Mouse (Mus musculus) left cerebral cortex, adult 2 months (tissue): ENCODE measurements around the gene Jak3. TPM values are rescaled to one million over a fixed set of nuclear protein-coding genes. Genes with fewer than 3 reads are reported as not detected.

Experiments used
- microRNA-seq, 2 experiments: library from miRNA; unstranded; fragments of <30 nt; microRNA quantifications; one replicate each; pipeline ENCODE4 v1.2.0; 2021
- total RNA-seq, 2 experiments: library from RNA; stranded (reverse); gene quantifications; 2 replicates each; pipeline ENCODE4 v1.2.3; 2021

Gene Jak3
- total RNA-seq, 2 experiments from 2014 or later: 5.5 to 5.8 TPM

Small RNA genes within 50 kb of the gene (microRNA-seq; reads per million reads assigned to microRNA genes)
- 37.8 to 49.9 reads per million in 2 experiments for gene Mir6769b

Other genes with a start within 250 kb of the Jak3 start
- 100 to 1,000 TPM; 302 to 335 TPM for gene Abhd8, start 212.6 kb upstream of the Jak3 start, total RNA-seq
- gene Mrpl34, start 211.3 kb upstream of the Jak3 start, total RNA-seq: 10 to 100 TPM; 49.2 to 57.1 TPM
- 10 to 100 TPM; 75.0 to 87.0 TPM for gene Dda1, start 207.1 kb upstream of the Jak3 start, total RNA-seq
- gene Ano8, start 190.3 kb upstream of the Jak3 start, total RNA-seq: 10 to 100 TPM; 62.5 to 64.0 TPM
- gene Gtpbp3, start 188.2 kb upstream of the Jak3 start, total RNA-seq: 10 to 100 TPM; 33.0 to 37.4 TPM
- gene Plvap, start 164.5 kb upstream of the Jak3 start, total RNA-seq: 1 to 10 TPM; 8.5 to 9.1 TPM
- gene Ccdc194, start 150.6 kb upstream of the Jak3 start, total RNA-seq: not detected
- gene Bst2, start 138.8 kb upstream of the Jak3 start, total RNA-seq: 1 to 10 TPM; 3.5 to 4.0 TPM
- gene Mvb12a, start 133.4 kb upstream of the Jak3 start, total RNA-seq: 10 to 100 TPM; 37.2 to 37.6 TPM
- not detected for gene Tmem221, start 117.4 kb upstream of the Jak3 start, total RNA-seq
- under 1 TPM in 1 of 2 experiments, not detected in 1; 0.11 TPM for gene Nxnl1, start 109.7 kb upstream of the Jak3 start, total RNA-seq
- 100 to 1,000 TPM; 108 to 109 TPM for gene Slc27a1, start 107.4 kb upstream of the Jak3 start, total RNA-seq
- gene Pgls, start 84.1 kb upstream of the Jak3 start, total RNA-seq: 10 to 100 TPM; 29.1 to 33.0 TPM
- gene Fam129c, start 78.6 kb upstream of the Jak3 start, total RNA-seq: 1 to 10 TPM; 3.1 to 4.0 TPM
- gene Colgalt1, start 65.3 kb upstream of the Jak3 start, total RNA-seq: 10 to 100 TPM; 47.2 to 50.9 TPM
- gene Unc13a, start 4.5 kb upstream of the Jak3 start, total RNA-seq: 100 to 1,000 TPM; 313 to 351 TPM
- 1 to 10 TPM; 1.2 to 4.7 TPM for gene Insl3, start 12.9 kb downstream of the Jak3 start, total RNA-seq
- gene B3gnt3, start 25.5 kb downstream of the Jak3 start, total RNA-seq: under 1 TPM; 0.68 to 0.79 TPM
- gene Fcho1, start 49.4 kb downstream of the Jak3 start, total RNA-seq: 100 to 1,000 TPM; 184 TPM
- gene Zfp709, start 205.7 kb downstream of the Jak3 start, total RNA-seq: 10 to 100 TPM; 10.5 to 10.6 TPM
- 10 to 100 TPM; 11.1 to 12.1 TPM for gene Zfp882, start 232.3 kb downstream of the Jak3 start, total RNA-seq
- gene Zfp617, start 232.3 kb downstream of the Jak3 start, total RNA-seq: 10 to 100 TPM; 25.3 to 28.4 TPM